ENCODE assay signal across 22 mouse cellular contexts in genomic region chr7:84100672-84101071, GRCm38 (mm10). TPM values are rescaled to one million over a fixed set of nuclear protein-coding genes. Genes with fewer than 3 reads are reported as not detected.
DNase-seq lines count a peak whose midpoint lies in the region; TF ChIP-seq lines count a peak whose summit lies in the region.
"Had no signal": no experiment of that assay in that cellular context is flagged by ENCODE, and none has a peak within 500 bp of the region (broad histone marks: within the 10 kb centered on the region; RNA-seq: fewer than 3 reads in every experiment).

No protein-coding gene starts in this region.

- peak; percentile 80 for DNase-seq in heart, adult 11 months
- no peak for DNase-seq in heart, embryonic 10.5 days (ENCODE audit: low spot score)
- DNase-seq in adrenal gland, postnatal 14 days: no peak
- DNase-seq in testis, postnatal 14 days (ENCODE audit: low spot score): no peak
- DNase-seq: adrenal gland, adult 2 months; adrenal gland, postnatal 10 days; adrenal gland, postnatal 36 days; B cell, adult 2 months; cerebellum, adult 11-12 months; cerebellum, adult 2 months; cerebellum, adult 9-11 months; cerebellum, postnatal 14 days; cerebellum, postnatal 36 days; embryo, embryonic 11 days had no signal

- no peak overlapping the region for H3K4me3 ChIP-seq in heart, embryonic 10.5 days
- H3K4me3 ChIP-seq in C2C12 (ENCODE audit: insufficient read depth, poor library complexity, severe bottlenecking): no peak overlapping the region
- H3K4me3 ChIP-seq: embryonic facial prominence, embryonic 13.5 days; embryonic facial prominence, embryonic 15.5 days; erythroblast, embryonic 14.5 days; forebrain, embryonic 10.5 days; forebrain, embryonic 12.5 days had no signal

- no peaks in the 10 kb centered on the region for H3K79me3 ChIP-seq in C2C12 (ENCODE audit: low read depth)

- H3K27me3 ChIP-seq in heart, embryonic 10.5 days (ENCODE audit: insufficient read depth, poor library complexity, severe bottlenecking): no peaks in the 10 kb centered on the region
- no peaks in the 10 kb centered on the region for H3K27me3 ChIP-seq in C2C12 (ENCODE audit: control insufficient read depth, insufficient read depth, insufficient read length)
- H3K27me3 ChIP-seq: embryonic facial prominence, embryonic 13.5 days; embryonic facial prominence, embryonic 15.5 days; forebrain, embryonic 12.5 days had no signal

- H3K9me3 ChIP-seq in heart, embryonic 10.5 days: no peaks in the 10 kb centered on the region
- H3K9me3 ChIP-seq: embryonic facial prominence, embryonic 13.5 days; embryonic facial prominence, embryonic 15.5 days; forebrain, embryonic 10.5 days; forebrain, embryonic 12.5 days had no signal

- no peak overlapping the region for H3K27ac ChIP-seq in heart, embryonic 10.5 days
- H3K27ac ChIP-seq: embryonic facial prominence, embryonic 13.5 days; embryonic facial prominence, embryonic 15.5 days; forebrain, embryonic 10.5 days; forebrain, embryonic 12.5 days had no signal

- H3K36me3 ChIP-seq in heart, embryonic 10.5 days: peaks cover 3% of the 10 kb centered on the region; the same call in 1 of the 2 replicates
- H3K36me3 ChIP-seq in C2C12 (ENCODE audit: control insufficient read depth, insufficient read depth): no peaks in the 10 kb centered on the region
- H3K36me3 ChIP-seq: embryonic facial prominence, embryonic 13.5 days; embryonic facial prominence, embryonic 15.5 days; forebrain, embryonic 12.5 days had no signal

- no peak overlapping the region for H3ac ChIP-seq in C2C12 (ENCODE audit: control insufficient read depth, insufficient read length, low read depth)

- WGBS in heart, embryonic 10.5 days: 81% methylated on average over 3 of the region's 3 CpGs

- no peak for TF ChIP-seq CTCF in C2C12 (IDR thresholded peaks at IDR 0.05; ENCODE audit: control insufficient read depth, insufficient read depth, insufficient read length)

- H3K4me1 ChIP-seq in heart, embryonic 10.5 days: no peaks in the 10 kb centered on the region
- H3K4me1 ChIP-seq: embryonic facial prominence, embryonic 13.5 days; embryonic facial prominence, embryonic 15.5 days; forebrain, embryonic 10.5 days; forebrain, embryonic 12.5 days had no signal

- H3K79me2 ChIP-seq in C2C12 (ENCODE audit: control insufficient read depth, insufficient read depth): no peaks in the 10 kb centered on the region

TF ChIP-seq in C2C12, 6 proteins besides CTCF, POLR2A, EP300 and RAD21:
- TF ChIP-seq USF1 (IDR thresholded peaks at IDR 0.05; ENCODE audit: low read depth): peak; percentile 27
- TF ChIP-seq MAX (IDR thresholded peaks at IDR 0.05): peak; percentile 56
- no peak for TF ChIP-seq MYOG (IDR thresholded peaks at IDR 0.05; ENCODE audit: control insufficient read depth, extremely low read depth, insufficient read length)
- no peak for TF ChIP-seq MYOD1 (IDR thresholded peaks at IDR 0.05; ENCODE audit: control insufficient read depth, insufficient read length, low read depth)

RNA-seq across cellular contexts. Expression of gene Cemip, which starts 14.4 kb away (rescaled TPM):
- polyA plus RNA-seq in heart, embryonic 10.5 days (2016; fragmentation: Nextera tagmentation; extraction: Ambion mirVana): 0.41 and 0.70 TPM in 2 replicates
- polyA plus RNA-seq in C2C12 (2012; fragmentation: generic; extraction: Trizol): 1.0 TPM
- total RNA-seq in adrenal gland, postnatal 14 days (2021): 2.3 and 2.5 TPM in 2 replicates
- total RNA-seq: common myeloid progenitor, adult 5-6 weeks; MEL had no signal

RNA-seq across cellular contexts. Expression of gene Abhd17c, which starts 51.0 kb away (rescaled TPM):
- 27.7 and 39.4 TPM in 2 replicates for polyA plus RNA-seq in heart, embryonic 10.5 days (2016; fragmentation: Nextera tagmentation; extraction: Ambion mirVana)
- polyA plus RNA-seq in C2C12 (2012; fragmentation: generic; extraction: Trizol): 32.9 TPM
- total RNA-seq in adrenal gland, postnatal 14 days (2021): 33.3 and 44.3 TPM in 2 replicates
